Mouse (Mus musculus): ENCODE results near the gene Gja1.
A peak's percentile ranks its signal among the peaks of the same experiment; 100 is the strongest.
"Not testable (repeated sequence)": the region's sequence is repeated elsewhere in the genome, so short reads cannot be mapped to it uniquely, and the experiment has no call there.

Gene Gja1

DNA sequence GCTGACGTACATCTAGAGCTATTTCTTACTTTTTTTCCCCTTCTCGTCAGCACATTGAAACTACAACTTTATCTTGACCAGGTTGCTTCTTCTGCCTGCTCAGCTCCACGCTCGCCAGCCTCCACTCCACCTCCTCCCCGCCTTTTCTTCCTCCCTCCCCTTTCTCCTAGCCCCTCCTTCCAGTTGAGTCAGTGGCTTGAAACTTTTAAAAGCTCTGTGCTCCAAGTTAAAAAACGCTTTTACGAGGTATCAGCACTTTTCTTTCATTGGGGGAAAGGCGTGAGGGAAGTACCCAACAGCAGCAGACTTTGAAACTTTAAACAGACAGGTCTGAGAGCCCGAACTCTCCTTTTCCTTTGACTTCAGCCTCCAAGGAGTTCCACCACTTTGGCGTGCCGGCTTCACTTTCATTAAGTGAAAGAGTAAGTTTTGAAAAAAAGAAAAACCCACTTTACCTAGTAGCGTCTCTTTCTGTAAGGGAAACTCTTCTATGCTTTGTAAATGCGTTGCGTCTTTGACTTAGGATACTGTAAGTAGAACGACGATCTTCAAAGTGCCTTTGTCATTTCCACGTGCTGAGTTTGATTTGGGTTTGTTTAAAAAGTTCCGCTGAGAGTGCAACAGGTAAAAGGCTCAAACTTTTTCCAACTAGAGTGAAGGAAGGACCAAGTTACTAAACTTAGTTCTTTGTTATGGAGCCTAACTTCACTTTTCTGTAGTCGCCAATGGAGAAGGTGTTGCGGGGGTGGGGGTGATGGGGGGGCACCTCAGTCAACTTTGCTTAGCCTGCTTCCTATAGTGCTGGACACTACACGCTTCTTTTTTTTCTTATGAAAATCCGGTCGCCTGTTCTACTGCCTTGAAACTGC is at the start of gene Gja1:
TSS of gene Gja1 (plus strand) at position 234 of the 869 bp plus-strand sequence.
- DNase-seq (ENCODE audit: low spot score in 2 of 2): no peak

DNA sequence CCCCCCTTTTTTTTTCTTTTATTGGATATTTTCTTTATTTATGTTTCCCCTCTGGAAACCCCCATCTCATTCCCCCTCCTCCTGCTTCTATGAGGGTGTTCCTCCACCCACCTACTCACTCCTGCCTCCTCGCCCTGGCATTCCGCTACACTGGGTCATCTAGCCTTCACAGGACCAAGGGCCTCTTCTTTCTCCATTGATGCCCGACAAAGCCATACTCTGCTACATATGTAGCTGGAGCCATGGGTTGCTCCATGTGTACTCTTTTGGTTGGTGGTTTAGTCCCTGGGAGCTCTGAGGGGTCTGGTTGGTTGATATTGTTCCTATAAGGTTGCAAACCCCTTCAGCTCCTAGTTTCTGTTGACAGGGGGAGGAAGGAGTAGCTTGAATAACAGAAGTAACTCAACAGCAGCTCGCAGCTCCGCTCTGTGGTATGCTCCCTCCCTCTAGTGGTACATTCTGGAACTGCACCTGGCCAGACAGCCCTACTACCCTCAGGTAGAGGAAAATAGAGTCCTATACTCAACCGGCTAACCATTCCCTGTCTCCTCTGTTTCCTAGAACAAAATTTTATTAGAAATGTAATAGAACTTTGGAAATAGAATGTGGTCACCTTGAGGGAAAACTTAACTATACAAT is 38.2 kb upstream of the Gja1 start:
- peak; percentile 69 to 86 for DNase-seq (ENCODE audit: low spot score in 2 of 2)

DNA sequence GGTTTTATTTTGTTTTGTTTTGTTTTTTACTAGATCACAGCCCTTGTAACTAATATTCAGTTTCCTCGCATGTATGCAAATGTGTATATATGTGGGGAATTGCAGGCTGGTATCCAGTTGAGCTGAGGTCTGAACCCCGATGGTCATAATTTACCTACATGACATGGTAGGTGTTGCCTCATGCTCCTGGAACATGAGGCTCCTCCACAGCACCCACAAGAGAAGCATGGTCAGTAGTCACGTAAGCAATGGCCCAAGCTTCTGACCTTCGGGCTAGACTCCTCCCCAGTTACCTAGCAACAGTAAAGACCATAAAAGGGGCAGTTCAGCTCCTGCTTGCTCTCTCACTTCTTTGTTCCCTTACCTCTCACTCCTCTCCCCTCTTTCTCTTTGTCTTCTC is 16.7 kb upstream of the Gja1 start:
- DNase-seq (ENCODE audit: low spot score in 2 of 2): no peak

DNA sequence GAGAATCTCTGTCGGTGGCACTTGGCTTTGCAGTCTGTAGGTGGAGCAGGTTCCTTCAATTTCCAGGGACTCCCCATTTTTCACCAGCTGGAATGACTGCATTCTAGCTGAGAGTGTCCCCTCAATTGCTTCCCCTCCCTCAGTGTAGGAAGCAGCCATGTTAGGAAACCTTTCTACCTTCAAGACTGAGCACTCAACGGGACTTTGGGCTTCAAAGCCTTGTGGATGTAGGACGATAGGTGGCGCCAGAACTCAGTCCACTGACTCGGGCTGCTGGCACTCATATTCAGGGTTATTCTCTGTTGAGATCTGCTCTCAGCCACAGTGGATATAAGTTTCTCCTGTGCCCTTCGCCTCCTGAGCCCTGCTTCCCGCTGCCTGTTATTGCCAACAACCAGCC is 8.1 kb upstream of the Gja1 start:
- peak; percentile 54 to 68 for DNase-seq (ENCODE audit: low spot score in 2 of 2)

DNA sequence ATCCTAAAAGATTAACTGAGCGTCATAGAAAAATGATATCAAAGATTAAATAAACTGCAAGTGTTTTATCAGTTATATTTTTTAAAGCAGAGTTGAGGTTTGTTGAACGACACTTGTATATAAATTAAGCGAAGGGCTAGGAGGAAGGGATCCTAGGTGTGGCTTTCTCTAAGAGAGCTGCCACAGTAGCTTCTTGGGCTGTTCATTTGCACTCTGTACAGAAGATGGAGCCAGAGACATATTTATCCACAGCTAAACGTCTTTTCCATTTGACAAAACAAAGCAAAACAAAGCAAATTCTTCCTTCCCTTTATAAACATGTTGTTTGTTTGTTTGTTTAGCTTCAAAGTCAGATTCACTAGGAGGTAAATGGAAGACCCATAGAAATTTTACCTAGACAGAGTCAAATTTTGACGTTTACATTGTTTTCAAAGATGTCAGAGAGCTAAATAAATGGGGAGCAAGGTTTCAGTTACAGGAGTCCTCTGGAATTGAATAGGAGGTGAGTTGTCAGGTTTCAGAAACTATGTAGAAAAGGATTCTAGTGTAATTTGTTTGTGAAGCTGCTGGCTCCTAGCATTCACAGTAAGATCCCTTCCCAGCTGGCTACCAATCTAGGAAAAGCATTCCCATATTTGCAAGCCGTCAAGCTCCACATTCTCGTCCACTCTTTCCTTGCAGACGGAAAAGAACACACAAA is 4.0 kb upstream of the Gja1 start:
- DNase-seq (ENCODE audit: low spot score in 2 of 2): no peak

DNA sequence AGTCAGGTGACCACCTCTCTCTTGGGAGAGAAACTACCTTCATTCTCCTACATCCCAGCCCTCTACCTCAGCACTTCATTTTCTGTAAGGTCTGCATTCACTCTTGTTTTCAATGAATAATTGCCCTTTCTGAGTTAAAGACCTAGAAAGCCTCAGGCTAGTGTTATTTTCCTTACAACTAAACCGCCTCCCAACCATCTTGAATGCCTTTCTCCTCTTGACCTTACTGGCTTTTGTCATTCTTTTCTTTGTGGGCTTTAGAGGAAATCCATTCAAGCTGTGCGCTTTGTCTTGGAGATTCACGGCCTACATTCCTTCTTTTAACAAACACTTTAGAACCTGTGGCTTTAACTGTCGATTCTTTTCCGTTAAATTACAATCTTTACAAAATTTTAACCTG is 3.0 kb upstream of the Gja1 start:
- no peak for DNase-seq (ENCODE audit: low spot score in 2 of 2)

DNA sequence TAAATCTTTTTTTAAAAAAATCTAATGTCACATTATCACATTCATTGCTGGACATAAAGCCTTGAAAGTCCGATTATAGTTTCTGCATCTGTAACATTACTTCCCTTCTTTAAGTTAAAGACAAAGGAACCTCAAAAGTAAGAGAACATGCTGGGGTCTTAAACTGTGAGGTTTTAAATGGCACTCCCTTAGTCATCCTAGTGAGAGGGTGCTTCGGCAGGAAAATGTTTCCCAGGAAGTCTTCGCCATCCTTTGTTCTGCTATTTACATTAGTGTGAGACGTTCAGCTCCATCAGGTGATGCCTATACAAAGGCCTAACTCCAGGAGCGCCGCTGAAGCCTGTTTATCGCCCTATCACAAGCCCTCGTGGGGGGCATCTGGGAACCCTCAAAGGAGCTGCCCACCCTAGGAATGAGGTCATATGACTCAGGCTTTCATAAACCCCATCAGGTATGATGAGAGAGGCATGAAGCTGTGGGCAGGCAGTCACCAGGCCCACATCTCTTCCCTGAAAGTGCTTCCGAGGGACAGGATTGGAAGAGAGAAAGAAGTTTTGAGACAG is 1.1 kb upstream of the Gja1 start:
- no peak for DNase-seq (ENCODE audit: low spot score in 2 of 2)

DNA sequence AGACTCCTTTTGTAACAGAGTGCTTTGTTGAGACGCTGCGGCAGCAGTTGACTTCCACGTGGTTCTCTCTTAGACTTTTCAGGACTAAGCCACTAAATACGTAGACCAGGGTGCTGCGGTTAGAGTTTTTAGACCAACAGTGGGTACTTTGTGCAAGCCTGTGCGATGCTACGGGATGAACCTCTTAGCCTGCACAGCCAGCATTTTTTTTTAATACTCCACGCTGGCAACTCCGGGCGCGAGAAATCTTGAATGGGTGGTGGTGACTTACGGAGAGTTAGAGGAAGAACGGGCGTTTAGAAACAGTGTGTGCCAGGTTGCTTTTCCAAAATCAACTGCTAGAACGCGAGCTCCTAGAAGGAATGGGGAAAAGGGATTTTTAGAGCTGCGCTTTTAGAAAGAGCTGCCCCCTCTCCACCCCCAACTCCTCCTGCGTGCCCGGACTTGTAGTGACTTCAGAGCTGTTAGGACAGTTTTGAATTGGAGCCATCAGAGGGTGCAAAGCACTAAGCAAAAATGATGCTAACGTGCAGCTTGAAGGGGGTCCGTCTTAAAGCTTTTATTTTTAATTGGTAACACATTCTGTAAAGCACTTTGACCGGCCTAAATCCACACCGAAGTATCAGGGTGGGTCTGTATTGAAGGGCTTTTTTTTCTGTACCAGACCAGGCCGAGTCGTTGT is 977 bp downstream of the Gja1 start:
- peak in 1 of 2 experiments; percentile 6 for DNase-seq (ENCODE audit: low spot score in 2 of 2)

DNA sequence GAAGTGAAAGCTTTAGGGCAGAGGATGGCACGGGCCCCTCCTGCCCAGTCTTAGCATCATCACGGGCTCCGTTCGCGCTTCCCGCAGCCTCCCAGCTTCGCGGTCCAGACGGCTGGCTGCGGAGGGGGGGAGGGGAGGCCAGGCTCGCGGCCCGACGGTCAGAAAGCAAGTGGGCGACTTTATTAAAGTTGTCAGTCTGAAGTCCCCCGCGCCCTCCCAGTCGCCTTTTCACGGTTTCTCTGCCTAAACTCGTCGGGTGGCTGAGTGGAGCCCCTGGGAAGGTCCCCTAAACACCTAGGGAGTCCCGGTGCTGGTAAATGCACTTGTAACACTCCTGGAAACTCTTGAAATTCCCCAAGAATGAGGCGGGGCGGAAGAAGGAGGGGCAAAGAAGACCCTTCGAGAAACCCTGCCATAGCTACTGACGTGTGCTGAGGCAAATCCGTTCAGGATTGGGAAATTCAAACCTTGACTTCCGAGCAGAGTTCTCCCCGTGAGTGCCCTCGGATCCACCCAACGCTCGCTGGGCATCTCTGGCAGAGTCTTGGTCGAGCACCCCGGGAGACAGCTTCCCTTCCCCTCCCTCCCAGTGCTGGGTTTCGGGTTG is 1.6 kb downstream of the Gja1 start:
- DNase-seq (ENCODE audit: low spot score in 2 of 2): peak in 1 of 2 experiments; percentile 56

DNA sequence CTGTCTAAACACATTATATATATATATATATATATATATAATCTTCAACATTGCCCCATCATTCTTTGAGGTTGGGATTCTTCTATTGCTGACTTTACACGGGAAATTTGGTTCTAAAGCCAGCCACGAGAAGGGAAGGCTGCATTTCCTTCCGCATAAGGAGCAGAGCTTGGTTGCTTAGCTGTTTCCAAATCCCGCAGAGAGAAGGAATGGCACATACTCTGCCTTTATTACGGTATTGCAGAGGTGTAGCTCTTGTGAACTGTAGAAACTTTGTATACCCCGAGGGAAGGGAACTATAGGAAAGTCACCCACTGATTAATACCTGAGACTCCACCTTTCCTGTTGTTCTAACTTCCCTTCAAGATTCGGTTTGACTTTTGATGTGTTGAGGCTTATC is 2.6 kb downstream of the Gja1 start:
- DNase-seq (ENCODE audit: low spot score in 2 of 2): no peak

DNA sequence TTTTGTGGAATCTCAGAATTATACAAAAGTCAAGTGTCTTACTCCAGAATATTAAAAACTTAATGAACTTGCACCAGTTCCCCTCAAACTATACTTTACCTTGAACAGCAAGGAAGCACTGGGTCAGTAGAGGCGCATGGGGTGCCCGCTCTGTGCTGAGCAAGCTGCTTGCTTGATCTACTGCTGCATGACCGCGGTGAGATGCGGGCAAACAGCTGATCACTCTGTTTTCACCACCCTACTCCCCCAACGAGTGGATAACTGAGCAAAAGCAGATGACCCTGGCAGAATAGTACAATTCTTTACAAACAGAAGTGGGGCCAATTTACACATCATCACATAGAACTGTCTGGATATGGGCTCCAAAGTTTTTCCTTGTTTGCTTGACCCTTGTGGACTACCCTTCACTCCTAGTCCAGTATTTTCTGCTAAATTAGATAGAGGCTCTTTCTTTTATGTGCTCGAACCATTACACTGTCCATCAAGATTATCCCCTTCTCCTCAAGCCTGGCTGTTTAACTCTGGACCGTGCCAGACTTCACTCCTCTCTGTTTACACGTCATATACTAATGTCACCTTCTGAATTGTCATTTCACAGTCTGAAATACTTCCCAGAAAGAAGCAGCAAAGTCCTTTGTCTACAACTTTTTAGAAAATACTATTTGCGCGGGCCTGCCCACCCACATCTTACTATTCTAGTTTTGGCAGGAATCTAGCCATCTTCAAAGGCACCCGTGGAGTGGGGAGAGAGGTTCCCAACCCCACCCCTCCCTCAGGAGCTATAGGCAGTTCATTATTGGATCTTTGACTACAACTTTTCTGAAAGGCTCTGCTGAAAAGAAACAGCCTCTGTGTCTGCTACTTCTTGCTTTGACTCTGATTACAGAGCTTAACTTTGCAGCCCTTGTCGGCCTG is 8.3 kb downstream of the Gja1 start:
- DNase-seq (ENCODE audit: low spot score in 2 of 2): no peak

DNA sequence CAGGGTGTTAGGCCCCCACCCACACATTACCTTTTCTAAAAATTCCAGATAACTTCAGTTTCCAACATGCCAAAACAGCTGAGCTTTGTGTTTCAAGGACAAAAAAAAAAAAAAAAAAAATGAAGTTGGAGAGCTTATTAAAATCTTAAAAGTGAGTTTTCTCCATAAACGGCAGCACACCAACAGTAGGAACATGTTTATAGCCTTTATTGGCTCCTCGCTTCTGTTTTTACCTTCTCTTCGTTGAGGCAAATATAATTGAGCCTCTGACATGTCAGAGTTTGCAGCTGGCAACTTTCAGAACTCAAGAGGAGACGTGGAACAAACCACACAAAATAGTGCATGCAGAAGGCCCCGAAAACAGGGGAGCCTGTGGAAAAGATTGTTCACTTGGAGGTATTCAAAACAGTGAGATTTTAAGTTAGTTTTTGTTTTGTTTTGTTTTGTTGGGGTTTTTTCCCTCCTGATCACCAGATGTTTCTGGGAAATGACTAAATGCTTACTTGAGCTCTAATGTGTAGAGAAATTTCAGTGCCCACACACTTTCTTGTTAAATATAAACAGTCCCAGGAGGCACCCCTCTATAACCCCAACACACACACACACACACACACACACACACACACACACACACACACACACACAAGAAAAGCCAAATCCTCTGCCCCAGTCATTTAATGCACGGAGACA is 16.1 kb downstream of the Gja1 start:
- DNase-seq (ENCODE audit: low spot score in 2 of 2): no peak

DNA sequence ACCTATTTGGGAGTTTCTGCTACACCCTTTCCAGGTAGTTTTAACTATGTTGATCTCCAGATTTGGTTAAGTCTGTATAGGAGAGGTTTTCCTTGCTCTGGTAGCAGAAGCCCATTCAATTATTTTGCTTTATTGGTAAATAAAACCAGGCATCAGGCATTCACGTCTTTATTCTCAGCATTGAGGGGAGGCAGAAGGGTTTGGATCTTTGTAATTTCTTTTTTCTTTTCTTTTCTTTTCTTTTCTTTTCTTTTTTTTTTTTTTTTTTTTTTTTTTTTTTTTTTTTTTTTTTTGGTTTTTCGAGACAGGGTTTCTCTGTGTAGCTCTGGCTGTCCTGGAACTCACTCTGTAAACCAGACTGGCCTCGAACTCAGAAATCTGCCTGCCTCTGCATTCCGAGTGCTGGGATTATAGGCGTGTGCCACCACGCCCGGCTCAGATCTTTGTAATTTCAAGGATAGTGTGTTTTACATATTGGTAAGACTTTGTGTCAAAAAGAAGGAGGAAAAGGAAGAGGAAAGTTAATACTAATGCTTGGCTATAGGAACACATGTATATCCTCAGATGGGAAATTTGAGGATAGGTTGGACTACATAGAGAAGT is 16.8 kb downstream of the Gja1 start:
- DNase-seq (ENCODE audit: low spot score in 2 of 2): not testable (repeated sequence)

DNA sequence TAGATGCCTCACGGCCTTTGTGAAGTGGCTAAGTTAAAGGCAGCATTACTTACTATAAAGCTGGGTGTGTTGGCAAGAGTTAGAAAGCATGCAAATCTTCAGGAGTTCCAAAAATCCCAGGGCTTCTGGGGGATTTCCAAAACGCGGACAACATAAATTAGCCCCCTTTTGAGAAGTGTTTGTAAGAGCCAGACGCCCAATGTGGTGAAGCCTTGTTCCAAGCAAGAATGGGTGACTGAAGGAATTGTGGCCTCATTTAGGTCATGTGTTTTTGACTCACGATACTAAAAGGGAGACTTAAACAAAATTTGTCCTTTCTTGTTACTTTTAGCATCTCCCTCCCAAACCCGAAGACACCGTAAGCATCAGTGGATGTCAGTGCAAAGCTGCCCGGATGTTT is 20.7 kb downstream of the Gja1 start:
- no peak for DNase-seq (ENCODE audit: low spot score in 2 of 2)

DNA sequence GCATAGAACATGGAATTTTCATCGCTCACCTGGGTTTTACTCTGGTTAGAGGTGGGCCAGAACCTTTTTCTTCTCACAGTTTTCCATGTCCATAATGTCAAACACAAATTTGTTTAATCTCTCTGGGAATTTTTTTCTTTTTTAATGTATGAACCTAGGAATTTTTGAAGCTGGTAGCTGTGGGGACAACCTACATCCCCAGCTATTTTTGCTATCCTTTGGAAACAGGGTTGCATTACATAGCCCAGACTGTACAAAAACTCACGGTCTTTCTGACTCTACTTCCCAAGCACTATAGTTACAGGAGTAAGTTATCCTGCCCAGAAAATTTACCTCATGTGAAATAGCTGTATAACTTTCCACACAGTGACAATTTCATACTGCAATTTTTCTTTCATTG is 21.2 kb downstream of the Gja1 start:
- DNase-seq (ENCODE audit: low spot score in 2 of 2): no peak

DNA sequence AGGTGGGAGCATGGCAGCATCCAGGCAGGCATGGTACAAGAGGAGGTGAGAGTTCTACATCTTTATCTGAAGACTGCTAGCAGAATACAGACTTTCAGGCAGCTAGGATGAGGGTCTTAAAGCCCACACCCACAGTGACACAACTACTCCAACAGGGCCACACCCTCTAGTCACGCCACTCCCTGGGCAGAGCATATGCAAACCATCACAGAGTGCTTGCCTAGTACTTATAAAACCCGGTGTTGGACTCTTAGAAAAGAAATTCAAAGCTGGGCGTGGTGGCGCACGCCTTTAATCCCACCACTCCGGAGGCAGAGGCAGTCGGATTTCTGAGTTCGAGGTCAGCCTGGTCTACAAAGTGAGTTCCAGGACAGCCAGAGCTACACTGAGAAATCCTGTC is 24.3 kb downstream of the Gja1 start:
- not testable (repeated sequence) for DNase-seq (ENCODE audit: low spot score in 2 of 2)

DNA sequence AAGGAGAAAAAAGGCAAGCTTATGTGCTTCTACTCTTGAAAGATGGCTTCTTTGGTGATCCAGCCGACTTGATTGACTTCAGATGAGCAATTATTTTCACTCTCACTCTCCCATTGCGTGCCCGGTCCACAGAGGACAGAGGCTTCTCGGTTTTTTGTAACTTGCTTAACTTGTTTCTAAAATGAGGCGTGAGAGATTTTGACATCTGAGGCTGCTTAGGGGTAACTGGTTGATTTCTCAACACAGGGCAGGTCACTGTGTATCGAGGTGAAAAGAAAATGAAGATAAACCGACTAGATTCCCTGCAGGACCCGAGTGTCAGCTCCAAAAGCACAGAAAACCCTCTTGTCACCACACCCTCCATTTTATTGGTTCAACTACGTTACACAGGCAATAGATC is 28.8 kb downstream of the Gja1 start:
- DNase-seq (ENCODE audit: low spot score in 2 of 2): no peak

DNA sequence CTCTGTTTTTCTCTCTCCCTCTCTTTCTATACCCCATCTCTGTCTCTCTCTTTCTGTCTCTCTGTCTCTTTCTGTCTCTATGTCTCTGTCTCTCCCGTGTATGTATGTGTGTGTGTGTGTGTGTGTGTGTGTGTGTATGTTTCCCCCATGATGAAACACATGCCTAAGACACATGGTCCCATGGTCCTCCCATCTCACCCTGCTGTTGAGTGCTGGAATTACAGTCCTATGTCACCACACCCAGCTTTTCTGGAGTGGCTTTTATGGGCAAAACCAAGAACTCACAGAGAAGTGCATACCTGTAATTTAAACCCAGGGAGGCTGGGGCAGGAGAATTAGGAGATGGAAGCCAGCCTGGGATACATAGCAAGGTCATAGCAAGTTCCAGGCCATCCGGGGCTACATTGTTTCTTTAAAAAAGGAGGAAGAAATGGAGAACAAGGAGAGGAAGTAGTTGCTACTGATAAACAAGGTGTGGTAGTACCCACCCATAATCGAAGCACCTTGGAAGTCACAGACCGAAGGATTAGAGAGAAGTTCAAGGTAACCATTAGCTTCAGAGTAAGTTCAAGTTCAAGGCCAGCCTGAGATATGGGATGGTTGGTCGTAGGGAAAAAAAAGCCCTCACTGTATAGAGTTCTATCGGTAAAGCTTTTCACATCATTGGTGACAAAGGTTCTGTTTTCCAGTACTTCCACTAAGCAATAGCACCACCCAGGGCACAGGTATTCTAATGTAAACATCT is 29.4 kb downstream of the Gja1 start:
- DNase-seq (ENCODE audit: low spot score in 2 of 2): no peak
